Mouse (Mus musculus): Measurements from ENCODE around the gene Nabp2.

Nabp2 gene

GRCm38 (mm10) chr10:128429454-128429853, 18.2 kb upstream of the Nabp2 start:
- no peak for DNase-seq (ENCODE audit: low read depth in 2 of 2, low spot score in 2 of 2)

DNA sequence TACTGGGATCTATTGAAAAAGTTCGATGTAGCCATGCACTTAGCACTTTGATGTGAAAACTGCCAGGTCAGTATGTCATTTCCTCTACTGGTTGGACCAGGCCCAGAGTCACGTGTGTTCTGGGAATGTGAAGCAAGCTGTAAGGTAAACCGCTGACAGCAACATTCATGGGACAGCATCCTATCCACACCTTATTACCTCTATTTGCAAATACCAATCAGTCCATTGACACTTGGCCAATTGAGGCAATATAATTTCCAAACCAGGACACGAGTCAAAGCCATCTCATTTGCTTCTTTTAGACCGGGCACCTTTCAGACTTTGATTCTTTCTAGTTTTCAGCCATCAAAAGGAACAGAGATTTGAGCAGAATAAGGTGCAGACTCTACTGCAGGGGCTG, 17.8 kb upstream of the Nabp2 start:
- DNase-seq (ENCODE audit: low read depth in 2 of 2, low spot score in 2 of 2), result no peak

- DNase-seq (ENCODE audit: low read depth in 2 of 2, low spot score in 2 of 2), result no peak
Measured at GRCm38 (mm10) chr10:128425260-128425659, 14.0 kb upstream of the Nabp2 start.

DNA sequence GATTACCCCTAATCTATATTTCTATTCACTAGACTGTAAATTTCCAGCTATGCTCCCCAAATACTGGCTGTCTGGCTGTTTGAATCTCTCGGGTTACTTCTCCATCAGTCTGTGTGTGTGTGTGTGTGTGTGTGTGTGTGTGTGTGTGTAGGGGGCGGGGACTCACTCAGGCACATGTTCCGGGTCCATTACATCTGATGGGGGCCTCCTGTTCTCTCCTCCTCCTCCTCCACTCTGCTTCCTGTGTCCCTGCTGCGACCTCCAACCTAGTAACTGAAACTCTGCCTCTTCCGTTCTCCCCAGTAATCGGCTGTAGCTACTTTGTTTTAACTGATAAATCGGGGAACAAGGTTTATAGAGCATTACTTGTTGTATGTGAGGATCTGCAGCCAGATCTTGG, 13.3 kb upstream of the Nabp2 start:
- peak; percentile 21 to 39 for DNase-seq (ENCODE audit: low read depth in 2 of 2, low spot score in 2 of 2)

GRCm38 (mm10) chr10:128422426-128422825, 11.1 kb upstream of the Nabp2 start:
- no peak for DNase-seq (ENCODE audit: low read depth in 2 of 2, low spot score in 2 of 2)

DNA sequence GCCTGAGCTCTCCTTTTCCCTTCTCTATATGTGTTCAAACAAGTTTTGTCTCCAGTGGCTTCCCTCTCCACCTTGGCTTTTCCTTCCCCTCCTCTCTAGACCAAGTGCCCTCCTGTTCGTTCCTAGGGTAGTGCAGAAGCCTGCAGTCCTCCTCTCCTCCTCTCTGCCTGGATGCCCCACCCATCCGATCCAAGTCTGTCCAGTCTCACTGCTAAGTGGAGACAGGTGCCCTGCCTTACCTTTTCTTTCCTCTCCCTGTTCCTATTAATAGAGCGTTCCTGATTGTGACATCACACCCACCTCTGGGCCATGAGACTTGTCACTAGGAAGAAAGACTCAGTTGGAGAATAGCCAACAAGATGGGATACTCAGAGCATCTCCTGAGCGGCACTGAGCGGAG, 3.6 kb upstream of the Nabp2 start:
- no peak for DNase-seq (ENCODE audit: low read depth in 2 of 2, low spot score in 2 of 2)

DNA sequence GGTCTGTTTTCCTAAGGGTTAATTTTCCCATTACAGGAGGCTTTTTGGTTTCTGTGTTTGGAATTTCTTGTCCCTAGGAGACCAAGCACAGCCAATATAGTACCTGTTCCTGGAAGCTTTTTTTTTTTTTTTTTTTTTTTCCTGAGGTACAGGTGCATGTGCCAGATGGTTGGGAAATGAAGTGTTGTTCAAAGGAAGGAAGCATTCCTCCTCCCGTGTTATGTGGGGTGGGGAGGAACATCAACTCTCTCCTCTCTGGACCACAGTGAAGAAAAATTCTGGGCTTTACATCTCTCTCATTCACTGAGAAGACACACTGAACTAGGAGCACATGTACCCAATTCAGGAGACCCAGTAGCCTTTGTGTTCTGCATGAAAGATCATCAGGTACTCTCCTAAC, 1.8 kb upstream of the Nabp2 start:
- DNase-seq (ENCODE audit: low read depth in 2 of 2, low spot score in 2 of 2), result no peak

- no peak for DNase-seq (ENCODE audit: low read depth in 2 of 2, low spot score in 2 of 2)
Measured at GRCm38 (mm10) chr10:128412558-128412957, 1.3 kb upstream of the Nabp2 start.

- peak in 1 of 2 experiments; percentile 4 for DNase-seq (ENCODE audit: low read depth in 2 of 2, low spot score in 2 of 2)
Measured at GRCm38 (mm10) chr10:128412055-128412381, 726 bp upstream of the Nabp2 start.

- DNase-seq (ENCODE audit: low read depth in 2 of 2, low spot score in 2 of 2), result no peak
Measured at GRCm38 (mm10) chr10:128410560-128410845, 789 bp downstream of the Nabp2 start.

- DNase-seq (ENCODE audit: low read depth in 2 of 2, low spot score in 2 of 2), result peak; percentile 96
Measured at GRCm38 (mm10) chr10:128409692-128410559, 1.4 kb downstream of the Nabp2 start.

GRCm38 (mm10) chr10:128408591-128409535, 2.4 kb downstream of the Nabp2 start:
- DNase-seq (ENCODE audit: low read depth in 2 of 2, low spot score in 2 of 2), result no peak

GRCm38 (mm10) chr10:128403931-128404330, 7.4 kb downstream of the Nabp2 start:
- no peak for DNase-seq (ENCODE audit: low read depth in 2 of 2, low spot score in 2 of 2)

DNA sequence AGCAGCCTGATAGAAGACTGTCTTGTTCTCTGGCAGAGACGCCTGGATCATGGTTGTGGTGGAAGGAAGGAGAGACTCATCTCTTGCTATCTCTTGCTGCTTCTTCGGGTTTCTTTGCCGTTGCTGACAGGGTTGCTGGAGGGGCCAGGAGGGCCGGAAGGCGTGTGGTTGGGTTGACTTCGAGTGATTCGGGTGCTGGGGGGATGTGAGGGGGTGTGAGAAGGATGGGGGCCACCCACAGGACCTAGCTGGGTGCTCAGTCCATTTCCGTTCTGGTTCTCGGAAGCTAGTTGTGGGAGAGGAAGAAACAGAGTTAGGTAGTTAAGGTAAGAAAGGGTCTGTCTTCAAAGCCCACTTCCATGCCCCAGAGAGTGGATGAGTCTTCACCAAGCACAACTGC, 9.7 kb downstream of the Nabp2 start:
- DNase-seq (ENCODE audit: low read depth in 2 of 2, low spot score in 2 of 2), result no peak

- no peak for DNase-seq (ENCODE audit: low read depth in 2 of 2, low spot score in 2 of 2)
Measured at GRCm38 (mm10) chr10:128401056-128401455, 10.2 kb downstream of the Nabp2 start, which contains the start of gene Slc39a5. Gene Slc39a5 (minus strand): TSS chr10:128401229.

- DNase-seq (ENCODE audit: low read depth in 2 of 2, low spot score in 2 of 2), result no peak
Measured at GRCm38 (mm10) chr10:128400338-128400737, 11.0 kb downstream of the Nabp2 start.

- DNase-seq (ENCODE audit: low read depth in 2 of 2, low spot score in 2 of 2), result no peak
Measured at GRCm38 (mm10) chr10:128397466-128397865, 13.8 kb downstream of the Nabp2 start.

DNA sequence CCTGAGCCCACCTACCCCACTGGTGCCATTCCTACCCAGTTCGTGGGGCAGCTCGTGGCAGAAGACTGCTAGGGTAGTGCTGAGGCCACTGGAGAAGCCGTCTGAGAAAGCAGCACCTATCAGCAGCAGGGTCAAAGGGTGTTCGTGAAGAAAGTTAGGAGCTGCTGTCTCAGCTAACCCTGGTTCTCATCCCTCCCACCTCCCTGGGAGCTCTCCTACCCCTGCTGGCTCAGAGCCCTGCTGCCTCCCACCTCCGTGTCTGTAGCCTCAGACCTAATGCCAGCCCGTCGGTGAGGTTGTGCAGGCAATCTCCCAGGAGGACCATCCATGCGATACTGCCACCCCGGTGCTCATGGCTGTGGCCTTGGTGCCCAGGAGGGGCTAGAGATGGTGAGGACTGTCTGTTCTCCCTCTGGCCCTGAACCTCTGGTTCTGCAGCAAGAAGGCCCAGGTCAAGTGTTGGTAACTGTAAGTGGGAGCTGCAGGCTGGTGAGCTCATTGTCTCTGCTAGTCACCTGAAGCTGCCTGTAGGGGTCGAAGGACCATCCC, 14.5 kb downstream of the Nabp2 start:
- no peak for DNase-seq (ENCODE audit: low read depth in 2 of 2, low spot score in 2 of 2)

DNA sequence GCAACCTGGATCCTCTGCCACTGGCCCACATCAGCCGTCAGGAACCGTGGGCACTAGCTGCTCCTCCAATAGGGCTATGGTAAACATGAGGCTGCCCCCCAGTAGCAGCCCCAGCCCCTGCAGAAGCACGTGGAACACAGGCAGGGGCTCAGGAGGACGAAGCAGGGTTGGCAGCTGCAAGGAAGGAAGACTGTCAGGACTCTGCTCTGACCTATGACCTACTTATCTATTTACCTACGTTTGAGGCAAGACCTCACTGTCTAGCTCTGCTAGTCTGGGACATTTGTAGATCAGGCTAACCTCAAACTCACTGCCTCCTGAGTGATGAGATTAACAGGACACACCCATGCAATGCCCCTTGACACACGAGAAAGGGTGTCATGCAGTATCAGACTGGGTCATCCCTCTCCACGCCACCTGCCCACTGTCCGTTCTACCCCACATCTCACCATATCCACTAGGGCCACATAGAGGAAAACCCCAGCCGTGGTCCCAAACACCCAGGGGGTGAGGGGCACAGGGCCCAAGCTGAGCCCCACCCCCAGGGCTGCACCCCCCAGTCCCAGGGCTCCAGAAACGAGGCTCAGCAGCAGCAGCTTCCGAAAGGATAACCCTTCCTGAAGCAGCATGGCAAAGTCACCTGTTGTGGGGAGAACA, 15.1 kb downstream of the Nabp2 start:
- DNase-seq (ENCODE audit: low read depth in 2 of 2, low spot score in 2 of 2), result no peak

DNA sequence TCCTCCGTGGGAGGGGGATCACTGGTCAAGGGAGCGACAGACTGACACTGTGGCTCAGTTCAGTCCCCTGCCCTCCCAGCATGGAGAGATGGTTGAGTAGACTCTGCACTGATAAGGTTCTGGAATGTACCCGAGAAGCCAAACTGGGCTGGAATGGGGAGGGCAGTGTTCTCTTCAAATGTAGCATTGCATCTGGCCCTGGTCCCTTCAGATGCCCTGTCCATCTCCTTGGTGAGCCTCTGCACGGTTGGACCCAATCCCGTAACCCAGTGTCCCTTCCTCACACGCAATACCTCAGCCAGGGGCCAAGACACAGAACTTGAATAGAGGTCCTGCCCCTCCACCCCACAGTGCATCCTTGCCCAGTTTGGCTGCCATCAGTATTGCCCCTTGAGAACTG, 19.4 kb downstream of the Nabp2 start:
- DNase-seq (ENCODE audit: low read depth in 2 of 2, low spot score in 2 of 2), result no peak

DNA sequence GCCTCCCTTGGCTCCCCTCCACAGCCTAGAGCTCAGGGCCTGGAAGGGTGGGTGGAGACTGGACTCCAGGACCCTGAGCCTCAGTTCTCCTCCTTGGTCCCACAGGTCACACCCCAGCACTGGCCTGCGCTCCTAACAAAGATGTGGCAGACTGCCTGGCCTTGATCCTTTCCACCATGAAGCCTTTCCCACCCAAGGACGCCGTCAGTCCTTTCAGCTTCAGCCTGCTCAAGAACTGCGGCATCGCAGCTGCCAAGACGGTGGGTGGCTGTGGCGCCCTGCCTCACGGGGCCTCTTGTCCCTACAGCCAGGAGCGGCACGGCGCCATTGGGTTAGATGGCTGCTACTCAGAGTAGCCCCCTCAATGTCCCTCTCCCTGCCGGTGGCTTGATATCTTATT, 20.9 kb downstream of the Nabp2 start:
- DNase-seq (ENCODE audit: low read depth in 2 of 2, low spot score in 2 of 2), result no peak

Data from CD8-positive naive resting alpha-beta T cell, adult 2 months (primary cell).